Mouse (Mus musculus) limb, embryonic 15.5 days (tissue): Measurements from ENCODE around the gene Hrh1. TPM values are rescaled to one million over a fixed set of nuclear protein-coding genes. Genes with fewer than 3 reads are reported as not detected.
"Not testable (repeated sequence)": the region's sequence is repeated elsewhere in the genome, so short reads cannot be mapped to it uniquely, and the experiment has no call there.

Source experiments
- ATAC-seq: fragments of 200-750 bp; cut with Nextera tagmentation; 2 replicates; pipeline ENCODE4 v1.8.0; 2017; ENCODE audit warnings: low read depth, moderate TSS enrichment; ENCODE audit not compliant: insufficient number of reproducible peaks, low FRiP score, low TSS enrichment
- H3K27ac ChIP-seq: fragments of 300-500 bp; sonication (generic); 2 replicates; pipeline ENCODE4 v1.5.1; 2015; ENCODE audit warnings: moderate library complexity, mild to moderate bottlenecking, inconsistent platforms
- H3K27me3 ChIP-seq: fragments of 300-500 bp; sonication (generic); 2 replicates; pipeline ENCODE4 v1.6.1; 2015; ENCODE audit warnings: inconsistent platforms
- H3K36me3 ChIP-seq: fragments of 300-500 bp; sonication (generic); 2 replicates; pipeline ENCODE4 v1.6.1; 2015; ENCODE audit warnings: inconsistent platforms
- H3K4me1 ChIP-seq: fragments of 300-500 bp; sonication (generic); 2 replicates; pipeline ENCODE4 v1.6.1; 2015; ENCODE audit warnings: inconsistent platforms
- H3K4me2 ChIP-seq: fragments of 300-500 bp; sonication (generic); 2 replicates; pipeline ENCODE4 v1.6.1; 2015; ENCODE audit warnings: mild to moderate bottlenecking, inconsistent platforms
- H3K4me3 ChIP-seq: fragments of 300-500 bp; sonication (generic); 2 replicates; pipeline ENCODE4 v1.5.1; 2015; ENCODE audit warnings: mild to moderate bottlenecking, inconsistent platforms
- H3K9ac ChIP-seq: fragments of 300-500 bp; sonication (generic); 2 replicates; pipeline ENCODE4 v1.6.1; 2015; ENCODE audit warnings: inconsistent platforms
- H3K9me3 ChIP-seq: fragments of 300-500 bp; sonication (generic); 2 replicates; pipeline ENCODE4 v1.6.1; 2016; ENCODE audit warnings: inconsistent platforms
- WGBS: fragments of 180-500 bp; shearing (Covaris S2); methylation state at CpG from one replicate; pipeline ENCODE4 v1.1.7; 2015; 5-methylcytosine and 5-hydroxymethylcytosine counted together
- polyA plus RNA-seq: library from polyadenylated mRNA; unstranded; fragments of >200 nt; fragmentation: Nextera tagmentation; extraction: Ambion mirVana; gene quantifications from 2 replicates; pipeline ENCODE4 v1.2.1, GENCODE M21; 2015

Hrh1 gene
- polyA plus RNA-seq, 1 experiment from 2014 or later: 0.13 TPM

DNA sequence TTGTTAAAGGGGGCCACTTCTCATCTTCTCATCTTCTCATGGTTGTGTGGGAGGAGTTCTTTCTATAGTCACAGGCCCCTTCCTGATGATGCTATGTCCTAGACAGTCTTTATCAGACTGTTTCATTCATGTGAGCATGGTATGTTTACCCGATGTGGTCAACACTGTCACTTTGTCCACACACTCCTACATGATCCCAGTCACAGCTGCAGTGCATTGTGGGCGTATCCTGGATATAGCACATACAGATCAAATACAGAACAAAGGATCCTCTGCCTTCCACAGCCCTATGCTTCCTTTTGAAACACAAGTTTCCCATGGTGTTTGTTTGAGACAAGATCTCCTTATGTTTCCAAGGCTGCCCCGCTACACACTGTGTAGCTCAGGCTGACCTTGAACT lies 76.3 kb downstream of the Hrh1 start:
- no peak overlapping the region for H3K27ac ChIP-seq
- no peak overlapping the region for H3K9ac ChIP-seq
- H3K9me3 ChIP-seq: no peaks in the 10 kb centered on the region
- WGBS: 88% methylated on average over 3 of the region's 3 CpGs
- peaks cover 6% of the 10 kb centered on the region for H3K4me1 ChIP-seq
- no peak for ATAC-seq
- H3K4me3 ChIP-seq: no peak overlapping the region
- H3K36me3 ChIP-seq: no peaks in the 10 kb centered on the region
- no peaks in the 10 kb centered on the region for H3K27me3 ChIP-seq
- H3K4me2 ChIP-seq: no peak overlapping the region

GRCm38 (mm10) chr6:114474911-114475310 lies 77.2 kb downstream of the Hrh1 start:
- Histone ChIP-seq H3K4me2 (no peak overlapping the region), H3K9me3 (no peaks in the 10 kb centered on the region), H3K9ac (no peak overlapping the region), H3K27ac (no peak overlapping the region), H3K36me3 (no peaks in the 10 kb centered on the region), H3K4me1 (peaks cover 13% of the 10 kb centered on the region), H3K4me3 (no peak overlapping the region), H3K27me3 (no peaks in the 10 kb centered on the region)
- WGBS: 83% methylated on average over 4 of the region's 4 CpGs
- no peak for ATAC-seq

GRCm38 (mm10) chr6:114478771-114479170 lies 81.0 kb downstream of the Hrh1 start:
- H3K27me3 ChIP-seq: no peaks in the 10 kb centered on the region
- H3K9me3 ChIP-seq: no peaks in the 10 kb centered on the region
- H3K4me1 ChIP-seq: peaks cover 13% of the 10 kb centered on the region
- no peak overlapping the region for H3K4me3 ChIP-seq
- 0 out of 2 replicates have a peak, but pooled peaks have one; percentile 53 for ATAC-seq
- H3K36me3 ChIP-seq: no peaks in the 10 kb centered on the region
- no peak overlapping the region for H3K4me2 ChIP-seq
- H3K27ac ChIP-seq: peak overlapping the region; percentile 75
- no peak overlapping the region for H3K9ac ChIP-seq
- 14% methylated on average over 4 of the region's 4 CpGs for WGBS

DNA sequence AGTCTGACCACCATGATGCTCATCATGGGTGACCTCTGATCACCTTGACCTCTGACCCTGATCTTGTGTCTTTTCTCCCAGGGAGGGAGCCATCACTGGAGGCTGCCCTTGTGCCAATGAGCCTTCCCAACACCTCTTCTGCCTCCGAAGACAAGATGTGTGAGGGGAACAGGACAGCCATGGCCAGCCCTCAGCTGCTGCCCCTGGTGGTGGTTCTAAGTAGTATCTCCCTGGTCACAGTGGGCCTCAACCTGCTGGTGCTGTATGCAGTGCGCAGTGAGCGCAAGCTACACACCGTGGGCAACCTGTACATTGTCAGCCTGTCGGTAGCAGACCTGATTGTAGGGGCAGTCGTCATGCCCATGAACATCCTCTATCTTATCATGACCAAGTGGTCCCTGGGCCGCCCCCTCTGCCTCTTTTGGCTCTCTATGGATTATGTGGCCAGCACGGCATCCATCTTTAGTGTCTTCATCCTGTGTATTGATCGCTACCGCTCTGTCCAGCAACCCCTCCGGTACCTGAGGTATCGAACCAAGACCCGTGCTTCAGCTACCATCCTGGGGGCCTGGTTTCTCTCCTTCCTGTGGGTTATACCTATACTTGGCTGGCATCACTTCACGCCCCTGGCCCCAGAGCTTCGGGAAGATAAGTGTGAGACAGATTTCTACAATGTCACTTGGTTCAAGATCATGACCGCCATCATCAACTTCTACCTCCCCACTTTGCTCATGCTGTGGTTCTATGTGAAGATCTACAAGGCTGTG lies 82.1 kb downstream of the Hrh1 start:
- H3K27me3 ChIP-seq: no peaks in the 10 kb centered on the region
- H3K9ac ChIP-seq: no peak overlapping the region
- H3K4me2 ChIP-seq: no peak overlapping the region
- WGBS: 91% methylated on average over 16 of the region's 16 CpGs
- no peak overlapping the region for H3K4me3 ChIP-seq
- peak; percentile 12; the same call in 1 of the 2 replicates for ATAC-seq
- no peaks in the 10 kb centered on the region for H3K36me3 ChIP-seq
- H3K9me3 ChIP-seq: no peaks in the 10 kb centered on the region
- H3K4me1 ChIP-seq: peaks cover 13% of the 10 kb centered on the region
- no peak overlapping the region for H3K27ac ChIP-seq

GRCm38 (mm10) chr6:114489371-114489770 lies 91.6 kb downstream of the Hrh1 start:
- H3K4me2 ChIP-seq: no peak overlapping the region
- no peak for ATAC-seq
- no peak overlapping the region for H3K4me3 ChIP-seq
- H3K36me3 ChIP-seq: no peaks in the 10 kb centered on the region
- WGBS: 75% methylated on average over 3 of the region's 3 CpGs
- H3K4me1 ChIP-seq: no peaks in the 10 kb centered on the region
- no peak overlapping the region for H3K9ac ChIP-seq
- H3K27ac ChIP-seq: no peak overlapping the region
- no peaks in the 10 kb centered on the region for H3K9me3 ChIP-seq
- no peaks in the 10 kb centered on the region for H3K27me3 ChIP-seq

GRCm38 (mm10) chr6:114492588-114492987 lies 94.9 kb downstream of the Hrh1 start:
- H3K9me3 ChIP-seq, H3K27ac ChIP-seq, H3K9ac ChIP-seq, H3K4me1 ChIP-seq, H3K27me3 ChIP-seq, H3K36me3 ChIP-seq, H3K4me2 ChIP-seq, H3K4me3 ChIP-seq, ATAC-seq: not testable (repeated sequence)
- WGBS: 62% methylated on average over 10 of the region's 10 CpGs

DNA sequence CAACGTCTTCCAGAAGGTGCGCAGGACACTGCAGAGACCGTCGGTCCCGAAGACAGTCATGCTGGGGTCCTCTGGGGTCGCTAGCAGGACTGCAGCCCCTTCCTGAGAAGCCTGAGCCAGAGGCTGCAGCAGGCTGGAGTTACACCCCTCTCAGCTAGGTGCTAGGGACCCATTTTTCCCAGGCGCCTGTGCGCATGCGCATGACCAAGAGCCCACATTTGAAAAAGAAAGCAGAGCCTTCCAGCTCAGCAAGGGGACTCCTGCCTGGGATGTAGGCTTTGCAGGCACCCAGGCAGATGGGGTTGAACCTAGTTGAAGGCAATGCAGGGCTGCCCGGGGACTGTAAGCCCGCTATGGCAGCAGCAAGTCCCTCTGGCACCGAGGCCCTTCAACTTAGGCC lies 97.3 kb downstream of the Hrh1 start:
- not testable (repeated sequence) for H3K9ac ChIP-seq, H3K4me1 ChIP-seq, H3K36me3 ChIP-seq, H3K27me3 ChIP-seq, H3K9me3 ChIP-seq, ATAC-seq, H3K27ac ChIP-seq, H3K4me2 ChIP-seq, H3K4me3 ChIP-seq
- 22% methylated on average over 10 of the region's 12 CpGs for WGBS

DNA sequence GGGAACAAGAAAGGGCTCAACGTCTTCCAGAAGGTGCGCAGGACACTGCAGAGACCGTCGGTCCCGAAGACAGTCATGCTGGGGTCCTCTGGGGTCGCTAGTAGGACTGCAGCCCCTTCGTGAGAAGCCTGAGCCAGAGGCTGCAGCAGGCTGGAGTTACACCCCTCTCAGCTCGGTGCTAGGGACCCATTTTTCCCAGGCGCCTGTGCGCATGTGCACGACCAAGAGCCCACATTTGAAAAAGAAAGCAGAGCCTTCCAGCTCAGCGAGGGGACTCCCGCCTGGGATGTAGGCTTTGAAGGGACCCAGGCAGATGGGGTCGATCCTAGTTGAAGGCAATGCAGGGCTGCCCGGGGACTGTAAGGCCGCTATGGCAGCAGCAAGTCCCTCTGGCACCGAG lies 116.3 kb downstream of the Hrh1 start:
- not testable (repeated sequence) for H3K4me3 ChIP-seq, H3K36me3 ChIP-seq, H3K27ac ChIP-seq, H3K4me1 ChIP-seq, H3K27me3 ChIP-seq, H3K4me2 ChIP-seq, H3K9me3 ChIP-seq, ATAC-seq, H3K9ac ChIP-seq
- WGBS: 12% methylated on average over 16 of the region's 17 CpGs

DNA sequence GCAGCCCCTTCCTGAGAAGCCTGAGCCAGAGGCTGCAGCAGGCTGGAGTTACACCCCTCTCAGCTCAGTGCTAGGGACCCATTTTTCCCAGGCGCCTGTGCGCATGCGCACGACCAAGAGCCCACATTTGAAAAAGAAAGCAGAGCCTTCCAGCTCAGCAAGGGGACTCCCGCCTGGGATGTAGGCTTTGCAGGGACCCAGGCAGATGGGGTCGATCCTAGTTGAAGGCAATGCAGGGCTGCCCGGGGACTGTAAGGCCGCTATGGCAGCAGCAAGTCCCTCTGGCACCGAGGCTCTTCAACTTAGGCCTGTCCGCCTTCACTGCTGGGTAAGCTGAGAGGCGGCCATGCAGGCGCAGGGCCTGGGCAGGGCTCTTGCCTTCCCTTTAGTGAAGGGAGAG lies 131.0 kb downstream of the Hrh1 start:
- not testable (repeated sequence) for ATAC-seq, H3K4me2 ChIP-seq, H3K9me3 ChIP-seq, H3K9ac ChIP-seq, H3K4me1 ChIP-seq, H3K27ac ChIP-seq, H3K27me3 ChIP-seq, H3K36me3 ChIP-seq, H3K4me3 ChIP-seq
- 17% methylated on average over 1 of the region's 12 CpGs for WGBS

Other genes with a start within 250 kb of the Hrh1 start
- 0.21 and 0.28 TPM in 2 replicates for gene Slc6a1, start 115.3 kb upstream of the Hrh1 start, polyA plus RNA-seq
- gene Atg7, start 245.2 kb downstream of the Hrh1 start, polyA plus RNA-seq: 19.5 and 21.4 TPM in 2 replicates